Mouse (Mus musculus) hindbrain, embryonic 13.5 days (tissue): ENCODE data around the gene Fen1. TPM values are rescaled to one million over a fixed set of nuclear protein-coding genes. Genes with fewer than 3 reads are reported as not detected.
A peak's percentile ranks its signal among the peaks of the same experiment; 100 is the strongest.

Experiments used
- ATAC-seq: fragments of 200-750 bp; cut with Nextera tagmentation; 2 replicates; pipeline ENCODE4 v1.8.0; 2017; ENCODE audit warnings: moderate TSS enrichment; ENCODE audit not compliant: low FRiP score
- H3K27ac ChIP-seq: fragments of 300-500 bp; sonication (generic); 2 replicates; pipeline ENCODE4 v1.5.1; 2015; ENCODE audit warnings: inconsistent platforms, mild to moderate bottlenecking, moderate library complexity
- H3K27me3 ChIP-seq: fragments of 300-500 bp; sonication (generic); 2 replicates; pipeline ENCODE4 v1.6.1; 2015; ENCODE audit warnings: mild to moderate bottlenecking, inconsistent platforms
- H3K36me3 ChIP-seq: fragments of 300-500 bp; sonication (generic); 2 replicates; pipeline ENCODE4 v1.6.1; 2015; ENCODE audit warnings: mild to moderate bottlenecking, inconsistent platforms
- H3K4me1 ChIP-seq: fragments of 300-500 bp; sonication (generic); replicated peaks from 2 replicates; pipeline ENCODE4 v1.6.1; 2015; ENCODE audit warnings: inconsistent platforms
- H3K4me2 ChIP-seq: fragments of 300-500 bp; sonication (generic); 2 replicates; pipeline ENCODE4 v1.6.1; 2015; ENCODE audit warnings: inconsistent platforms, mild to moderate bottlenecking, moderate library complexity
- H3K4me3 ChIP-seq: fragments of 300-500 bp; sonication (generic); 2 replicates; pipeline ENCODE4 v1.5.1; 2015; ENCODE audit warnings: mild to moderate bottlenecking, inconsistent platforms
- H3K9ac ChIP-seq: fragments of 300-500 bp; sonication (generic); 2 replicates; pipeline ENCODE4 v1.6.1; 2015; ENCODE audit warnings: mild to moderate bottlenecking, inconsistent platforms
- H3K9me3 ChIP-seq: fragments of 300-500 bp; sonication (generic); 2 replicates; pipeline ENCODE4 v1.6.1; 2016; ENCODE audit warnings: inconsistent platforms
- WGBS: fragments of 180-500 bp; shearing (Covaris S2); methylation state at CpG from one replicate; pipeline ENCODE4 v1.1.7; 2015; 5-methylcytosine and 5-hydroxymethylcytosine counted together
- polyA plus RNA-seq: library from polyadenylated mRNA; unstranded; fragments of >200 nt; fragmentation: Nextera tagmentation; extraction: Ambion mirVana; gene quantifications from 2 replicates; pipeline ENCODE4 v1.2.1, GENCODE M21; 2015

Gene Fen1
- polyA plus RNA-seq, 1 experiment from 2014 or later = 34.9 TPM

DNA sequence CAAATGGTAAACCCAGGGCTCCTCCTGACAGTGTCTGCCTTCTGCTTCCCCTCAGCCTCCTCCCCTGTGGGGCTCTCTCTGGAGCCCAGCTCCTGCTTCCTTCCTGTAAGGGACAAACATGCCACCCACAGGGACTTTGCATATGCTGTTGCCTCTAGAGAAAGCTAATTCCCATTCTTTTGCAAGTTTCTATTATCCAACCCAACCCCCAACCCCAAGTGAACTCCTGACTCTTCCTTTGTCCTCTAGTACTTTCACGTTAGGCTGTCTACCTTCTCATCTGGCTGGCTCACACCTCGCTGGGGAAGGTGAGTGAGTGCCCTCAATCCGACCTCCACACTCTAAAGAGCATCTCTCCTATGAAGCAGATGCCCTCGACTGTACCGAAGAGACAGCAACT is 27.9 kb upstream of the Fen1 start:
- H3K4me1 ChIP-seq = no peaks in the 10 kb centered on the region; the same call in 1 of the 2 replicates
- no peak for ATAC-seq
- no peaks in the 10 kb centered on the region for H3K9me3 ChIP-seq
- peaks cover 25% of the 10 kb centered on the region for H3K27me3 ChIP-seq
- no peak overlapping the region for H3K4me3 ChIP-seq
- H3K27ac ChIP-seq = no peak overlapping the region
- no peak overlapping the region for H3K4me2 ChIP-seq
- H3K36me3 ChIP-seq = no peaks in the 10 kb centered on the region
- no peak overlapping the region for H3K9ac ChIP-seq
- 14% methylated on average over 5 of the region's 5 CpGs for WGBS

DNA sequence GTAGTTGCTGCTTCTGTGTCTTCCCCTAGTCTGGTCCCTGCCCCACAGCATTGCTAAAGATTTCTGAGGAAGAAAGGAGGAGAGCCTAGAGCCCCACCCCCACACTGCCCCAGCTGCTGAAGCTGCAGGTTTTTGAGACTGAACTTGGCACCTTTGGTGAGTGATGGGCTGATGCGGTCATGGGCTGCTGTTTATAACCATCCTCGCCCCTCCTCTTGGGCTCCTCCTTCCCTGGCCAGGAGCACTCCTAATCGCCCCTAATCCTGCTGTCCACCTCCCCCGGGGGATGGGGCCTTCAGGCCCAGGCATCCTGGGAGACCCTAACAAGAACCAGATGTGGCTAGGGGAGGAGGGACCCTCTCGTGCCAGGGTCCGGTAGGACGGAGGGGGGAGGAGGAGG is 27.0 kb upstream of the Fen1 start:
- H3K4me1 ChIP-seq = no peaks in the 10 kb centered on the region; the same call in 1 of the 2 replicates
- H3K4me2 ChIP-seq = no peak overlapping the region
- H3K4me3 ChIP-seq = no peak overlapping the region
- H3K27me3 ChIP-seq = peaks cover 25% of the 10 kb centered on the region
- 20% methylated on average over 7 of the region's 7 CpGs for WGBS
- H3K36me3 ChIP-seq = no peaks in the 10 kb centered on the region
- no peaks in the 10 kb centered on the region for H3K9me3 ChIP-seq
- H3K27ac ChIP-seq = no peak overlapping the region
- ATAC-seq = no peak
- H3K9ac ChIP-seq = no peak overlapping the region

DNA sequence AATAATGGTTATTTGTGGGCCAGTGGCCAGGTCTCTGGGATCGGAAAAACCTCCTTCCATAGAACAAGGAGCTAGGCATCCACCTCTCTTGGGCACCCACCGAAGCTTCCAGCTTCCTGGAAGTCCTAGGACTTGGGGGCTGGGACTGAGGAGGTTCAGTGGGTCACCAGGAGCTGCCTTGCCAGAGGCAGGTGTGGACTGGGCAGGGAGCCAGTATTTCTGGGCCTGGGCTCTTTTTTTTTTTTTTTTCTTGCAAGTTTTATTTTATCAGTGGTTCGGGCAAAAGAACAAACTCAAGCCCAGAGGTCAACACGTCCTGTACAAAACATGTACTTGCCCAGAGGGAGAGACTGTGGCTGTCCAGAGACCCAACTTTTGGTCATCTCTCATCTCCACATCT is 21.8 kb upstream of the Fen1 start:
- ATAC-seq = no peak
- Histone ChIP-seq H3K36me3 (no peaks in the 10 kb centered on the region), H3K4me3 (no peak overlapping the region), H3K27ac (no peak overlapping the region), H3K9ac (no peak overlapping the region), H3K4me1 (peaks cover 6% of the 10 kb centered on the region), H3K4me2 (no peak overlapping the region), H3K9me3 (no peaks in the 10 kb centered on the region), H3K27me3 (0 out of 2 replicates have a peak, but pooled peaks cover 7% of the 10 kb centered on the region)
- WGBS = 88% methylated on average over 4 of the region's 4 CpGs

DNA sequence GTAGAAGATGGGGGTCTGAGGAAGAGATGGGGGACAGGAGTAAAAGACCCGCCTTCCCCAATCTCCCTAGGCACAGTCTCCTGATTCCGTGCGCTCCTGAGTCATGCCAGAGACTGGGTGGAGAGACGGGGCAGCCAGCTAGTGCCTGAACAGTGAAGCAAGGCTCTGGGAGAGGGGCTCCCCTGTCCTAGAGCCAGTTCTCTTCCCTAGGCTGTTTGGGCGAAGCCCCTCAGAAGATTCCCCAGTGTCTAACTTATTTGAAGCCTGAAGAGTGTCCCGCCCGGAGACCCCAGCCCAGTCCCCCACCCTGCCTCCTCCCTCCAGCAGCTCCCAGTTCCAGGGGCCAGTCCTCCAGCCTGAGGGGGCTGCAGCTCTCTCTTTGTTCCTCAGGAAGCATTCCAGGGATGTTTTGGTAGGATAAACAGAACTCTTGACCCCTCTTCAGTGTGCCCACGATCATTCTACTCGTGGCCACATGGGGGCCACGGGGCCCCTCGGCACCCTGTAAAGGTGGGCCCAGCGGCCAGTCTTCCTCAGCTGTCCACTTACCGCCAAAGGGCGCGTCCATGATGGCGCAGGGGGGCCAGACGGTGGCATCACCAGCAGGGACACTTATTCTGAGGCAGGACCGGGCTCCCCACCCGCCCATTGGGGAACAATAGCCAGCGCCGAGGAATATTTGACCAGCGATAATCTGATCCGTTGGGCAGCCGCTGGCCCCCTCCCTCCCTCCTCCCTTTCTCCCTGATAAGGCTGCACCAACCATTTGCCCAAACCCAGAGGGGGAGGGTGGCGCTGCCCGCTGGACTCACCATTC is 20.9 kb upstream of the Fen1 start:
- no peak for ATAC-seq
- 0 out of 2 replicates have a peak, but pooled peaks cover 6% of the 10 kb centered on the region for H3K27me3 ChIP-seq
- H3K27ac ChIP-seq = no peak overlapping the region
- no peak overlapping the region for H3K4me3 ChIP-seq
- peaks cover 6% of the 10 kb centered on the region for H3K4me1 ChIP-seq
- H3K4me2 ChIP-seq = peak overlapping the region; percentile 33; the same call in 1 of the 2 replicates
- H3K36me3 ChIP-seq = no peaks in the 10 kb centered on the region
- no peak overlapping the region for H3K9ac ChIP-seq
- WGBS = 36% methylated on average over 25 of the region's 26 CpGs
- H3K9me3 ChIP-seq = no peaks in the 10 kb centered on the region

DNA sequence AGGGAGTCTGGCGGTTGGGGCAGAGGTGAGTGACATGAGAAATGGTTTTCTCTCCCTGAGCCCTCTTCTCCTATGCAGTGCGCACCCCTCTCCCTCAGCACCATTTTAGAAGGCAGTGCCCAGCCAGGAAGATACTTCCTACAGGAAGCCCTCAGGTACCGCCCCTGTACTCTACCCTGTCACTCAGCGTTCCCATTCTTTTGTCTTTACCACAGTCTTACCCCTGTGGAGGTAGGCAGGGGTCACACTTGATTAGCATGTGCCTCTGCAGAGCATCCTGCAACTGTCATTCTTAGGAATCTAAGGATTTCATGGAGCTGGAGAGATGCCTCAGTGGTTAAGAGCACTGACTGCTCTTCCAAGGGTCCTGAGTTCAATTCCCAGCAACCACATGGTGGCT is 19.6 kb upstream of the Fen1 start:
- Histone ChIP-seq H3K27ac (no peak overlapping the region), H3K9me3 (no peaks in the 10 kb centered on the region), H3K4me2 (no peak overlapping the region), H3K4me3 (no peak overlapping the region), H3K27me3 (no peaks in the 10 kb centered on the region), H3K4me1 (peaks cover 6% of the 10 kb centered on the region), H3K36me3 (no peaks in the 10 kb centered on the region), H3K9ac (no peak overlapping the region)
- ATAC-seq = no peak
- WGBS = 76% methylated on average over 4 of the region's 4 CpGs

DNA sequence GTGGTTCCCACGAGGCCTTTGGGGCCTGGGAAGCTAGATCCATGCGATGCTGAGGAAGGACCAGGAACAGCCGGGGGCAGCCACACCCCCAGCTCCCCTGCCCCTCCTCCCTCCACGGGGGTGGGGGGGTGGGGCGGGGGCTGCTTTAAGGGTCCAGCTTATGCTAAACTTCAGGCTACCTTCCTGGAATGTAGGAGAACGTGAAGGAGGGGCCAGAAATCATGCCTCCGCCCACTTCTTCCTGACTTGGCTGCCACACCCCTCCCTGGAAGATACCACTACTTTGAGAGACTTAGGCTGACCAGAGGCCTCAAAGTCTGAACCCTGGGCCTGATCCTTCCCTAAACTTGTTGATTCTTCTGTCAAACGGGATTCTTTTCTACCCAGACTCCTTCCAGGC is 18.7 kb upstream of the Fen1 start:
- Histone ChIP-seq H3K4me1 (peaks cover 6% of the 10 kb centered on the region), H3K4me2 (no peak overlapping the region), H3K9me3 (no peaks in the 10 kb centered on the region), H3K9ac (no peak overlapping the region), H3K27me3 (no peaks in the 10 kb centered on the region), H3K36me3 (no peaks in the 10 kb centered on the region), H3K4me3 (no peak overlapping the region), H3K27ac (no peak overlapping the region)
- WGBS = 37% methylated on average over 8 of the region's 8 CpGs
- ATAC-seq = no peak

DNA sequence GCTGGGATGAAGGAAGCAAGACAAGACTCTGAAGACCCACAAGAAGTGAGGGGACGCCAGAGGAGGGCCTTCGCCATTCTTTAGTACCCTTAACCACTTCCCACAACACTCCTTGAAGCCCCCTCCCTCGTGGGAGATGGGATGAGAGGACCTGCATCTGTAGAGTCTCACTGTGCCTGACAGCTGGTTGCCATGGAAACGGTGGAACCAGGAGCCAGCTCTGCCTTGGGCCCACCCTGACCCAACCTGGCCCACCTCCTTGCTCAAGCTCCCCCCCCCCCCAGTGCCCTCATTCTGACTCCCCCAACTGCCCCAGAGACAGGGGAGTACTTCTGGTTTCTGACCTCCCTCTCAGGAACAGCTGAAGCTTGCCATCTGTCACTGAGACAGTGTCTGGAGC is 17.6 kb upstream of the Fen1 start:
- Histone ChIP-seq H3K4me1 (peaks cover 6% of the 10 kb centered on the region), H3K27ac (no peak overlapping the region), H3K27me3 (no peaks in the 10 kb centered on the region), H3K9me3 (no peaks in the 10 kb centered on the region), H3K4me3 (no peak overlapping the region), H3K4me2 (no peak overlapping the region), H3K9ac (no peak overlapping the region), H3K36me3 (no peaks in the 10 kb centered on the region)
- ATAC-seq = no peak
- WGBS = 61% methylated on average over 4 of the region's 4 CpGs

DNA sequence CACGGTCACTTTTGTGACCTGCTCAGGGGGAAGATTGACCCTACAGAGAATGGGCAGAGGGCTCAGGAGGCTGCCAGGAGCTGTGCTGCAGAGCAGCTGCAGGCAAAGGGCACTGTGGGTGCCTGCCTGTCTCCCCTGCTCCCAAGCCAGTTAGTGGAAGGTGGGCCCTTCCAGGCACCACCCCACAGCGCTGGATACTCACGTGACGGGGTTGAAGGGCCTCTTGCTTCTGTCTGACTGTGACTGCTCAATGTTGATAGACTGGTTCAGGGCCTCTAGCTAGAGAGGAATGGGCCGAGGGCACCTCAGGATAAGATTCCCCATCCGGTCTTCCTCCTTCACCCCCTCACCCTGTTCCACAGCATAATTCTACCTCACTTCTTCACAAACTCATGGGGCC is 15.6 kb upstream of the Fen1 start:
- no peaks in the 10 kb centered on the region for H3K27me3 ChIP-seq
- no peak for ATAC-seq
- no peaks in the 10 kb centered on the region for H3K4me1 ChIP-seq
- 74% methylated on average over 6 of the region's 6 CpGs for WGBS
- no peak overlapping the region for H3K9ac ChIP-seq
- H3K4me2 ChIP-seq = no peak overlapping the region
- no peak overlapping the region for H3K4me3 ChIP-seq
- no peaks in the 10 kb centered on the region for H3K36me3 ChIP-seq
- H3K27ac ChIP-seq = no peak overlapping the region
- no peaks in the 10 kb centered on the region for H3K9me3 ChIP-seq

DNA sequence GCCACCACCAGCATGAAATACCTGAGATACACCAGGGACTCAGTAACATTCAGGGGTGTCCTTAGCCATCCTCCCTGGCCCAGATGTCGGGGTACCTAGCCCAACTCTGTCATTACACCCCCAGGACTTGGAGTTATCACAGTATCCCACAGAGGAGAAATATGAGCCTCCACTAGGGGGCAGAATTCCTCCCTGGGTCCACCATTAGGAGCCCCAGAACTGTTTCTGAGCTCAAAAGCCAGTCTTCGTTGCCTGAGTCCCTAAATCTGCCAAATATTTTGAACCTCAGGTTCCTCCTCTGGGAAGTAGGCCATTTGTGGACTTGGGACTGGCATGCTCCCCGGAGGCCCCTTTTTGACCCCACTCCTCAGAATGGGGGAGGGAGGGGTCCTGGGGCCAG is 15.1 kb upstream of the Fen1 start:
- WGBS = 54% methylated on average over 3 of the region's 3 CpGs
- no peaks in the 10 kb centered on the region for H3K27me3 ChIP-seq
- H3K9me3 ChIP-seq = no peaks in the 10 kb centered on the region
- no peak overlapping the region for H3K4me2 ChIP-seq
- no peak overlapping the region for H3K27ac ChIP-seq
- no peak overlapping the region for H3K9ac ChIP-seq
- H3K4me3 ChIP-seq = no peak overlapping the region
- ATAC-seq = no peak
- no peaks in the 10 kb centered on the region for H3K4me1 ChIP-seq
- H3K36me3 ChIP-seq = no peaks in the 10 kb centered on the region

DNA sequence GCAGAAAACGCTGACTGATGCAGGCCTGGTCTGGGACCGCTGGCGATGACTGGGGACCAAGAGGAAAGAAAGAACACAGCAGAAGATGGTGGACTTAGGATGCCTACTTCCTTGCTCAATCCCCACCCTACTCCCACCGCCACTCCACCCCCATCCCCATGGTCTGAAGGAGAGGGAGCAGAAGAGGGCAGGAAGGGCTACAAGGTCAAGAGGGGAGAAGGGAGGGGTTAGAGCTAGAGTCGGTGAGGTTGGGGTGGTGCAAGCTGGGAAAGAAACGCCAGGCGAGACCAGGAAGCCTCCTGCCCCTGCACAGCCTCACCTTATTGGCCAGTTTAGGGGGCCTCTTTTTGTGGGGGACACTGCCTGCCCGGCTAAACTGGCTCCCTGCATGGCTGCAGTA is 12.1 kb upstream of the Fen1 start:
- Histone ChIP-seq H3K9ac (no peak overlapping the region), H3K4me3 (no peak overlapping the region), H3K36me3 (peaks cover 21% of the 10 kb centered on the region), H3K27me3 (no peaks in the 10 kb centered on the region), H3K9me3 (no peaks in the 10 kb centered on the region), H3K27ac (no peak overlapping the region), H3K4me2 (no peak overlapping the region), H3K4me1 (no peaks in the 10 kb centered on the region)
- no peak for ATAC-seq
- WGBS = 82% methylated on average over 8 of the region's 8 CpGs

DNA sequence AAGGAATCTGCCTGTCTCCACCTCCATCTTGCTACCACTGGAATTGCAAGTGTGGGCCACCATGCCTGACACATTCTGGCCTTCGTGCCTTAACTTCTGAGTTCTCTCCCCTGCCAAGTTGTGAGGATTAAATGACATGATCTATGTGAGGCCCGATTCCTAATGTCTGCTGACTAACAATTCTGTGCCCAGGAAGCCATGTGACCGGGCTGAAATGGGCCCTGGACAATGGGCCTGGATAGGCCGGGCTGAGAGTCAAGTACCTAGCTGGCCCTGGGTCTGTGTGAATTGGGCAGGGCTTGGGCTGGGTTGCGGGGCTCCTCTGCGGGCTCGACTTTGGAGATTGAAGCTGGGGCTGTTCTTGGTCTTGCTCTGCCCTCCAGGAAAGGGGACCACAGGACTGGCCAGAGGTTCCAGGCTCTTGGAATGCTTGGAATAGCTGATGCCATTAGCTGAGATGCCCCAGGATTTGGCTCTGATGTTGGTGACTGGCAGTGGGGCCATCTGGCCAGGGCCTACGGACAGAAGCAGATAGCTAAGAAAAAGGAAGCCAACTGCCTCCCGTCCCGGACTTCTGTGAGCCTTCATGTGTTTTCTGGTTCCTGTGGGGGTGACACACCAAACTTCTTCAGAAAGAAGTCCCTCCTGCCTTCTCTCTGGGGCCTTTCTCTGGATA is 10.0 kb upstream of the Fen1 start:
- 88% methylated on average over 10 of the region's 10 CpGs for WGBS

DNA sequence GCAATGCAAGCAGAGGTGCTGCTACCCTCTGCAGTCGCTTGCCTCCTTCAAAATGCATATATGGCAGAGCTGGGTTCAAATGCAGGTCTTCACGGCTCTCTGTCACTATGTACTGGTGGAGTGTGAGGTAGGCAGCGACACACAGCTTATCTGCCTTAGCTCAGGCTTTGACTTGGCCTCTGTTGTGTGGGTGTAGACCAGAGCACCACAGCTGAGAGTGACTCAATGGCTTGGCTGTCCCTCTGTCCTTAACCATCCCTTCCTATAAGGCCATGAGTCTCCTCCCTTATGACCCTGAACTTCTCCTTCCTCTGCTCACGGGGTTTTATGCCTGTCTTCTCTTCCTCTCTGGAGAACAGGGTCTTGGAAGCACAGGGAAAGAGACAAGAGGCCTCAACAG is 6.9 kb upstream of the Fen1 start:
- Histone ChIP-seq H3K4me2 (no peak overlapping the region), H3K4me1 (no peaks in the 10 kb centered on the region), H3K27me3 (no peaks in the 10 kb centered on the region), H3K27ac (no peak overlapping the region), H3K36me3 (peaks cover 72% of the 10 kb centered on the region), H3K9me3 (no peaks in the 10 kb centered on the region), H3K9ac (no peak overlapping the region), H3K4me3 (no peak overlapping the region)
- WGBS = 85% methylated on average over 4 of the region's 4 CpGs
- ATAC-seq = no peak

More for the DNA sequence above, 10.0 kb upstream of the Fen1 start:
- H3K4me1 ChIP-seq = no peaks in the 10 kb centered on the region
- H3K9me3 ChIP-seq = no peaks in the 10 kb centered on the region
- no peak for ATAC-seq
- no peak overlapping the region for H3K4me2 ChIP-seq
- no peaks in the 10 kb centered on the region for H3K27me3 ChIP-seq
- no peak overlapping the region for H3K9ac ChIP-seq
- H3K36me3 ChIP-seq = peaks cover 43% of the 10 kb centered on the region
- no peak overlapping the region for H3K4me3 ChIP-seq
- no peak overlapping the region for H3K27ac ChIP-seq

DNA sequence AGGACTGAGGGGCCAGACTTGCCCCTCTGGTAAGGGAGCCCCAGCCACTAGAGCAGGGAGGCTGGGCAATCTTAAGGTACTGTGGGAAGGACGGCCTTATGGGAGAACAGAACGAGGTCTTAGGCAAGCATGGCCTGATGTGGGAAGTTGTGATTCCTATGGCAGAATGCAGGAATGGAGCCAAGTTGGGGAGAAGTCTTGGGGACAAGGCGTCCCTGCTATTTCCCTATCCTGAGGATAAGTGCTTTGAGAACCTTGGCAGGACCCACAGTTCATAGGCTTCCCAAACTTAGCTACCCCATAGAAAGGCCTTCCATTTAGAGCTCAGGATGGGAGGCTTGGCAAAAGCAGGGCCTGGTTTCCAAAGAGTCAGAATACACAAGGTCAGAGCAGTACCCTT is 4.9 kb upstream of the Fen1 start:
- no peak overlapping the region for H3K4me2 ChIP-seq
- H3K27me3 ChIP-seq = no peaks in the 10 kb centered on the region
- 89% methylated on average over 3 of the region's 3 CpGs for WGBS
- peaks cover 74% of the 10 kb centered on the region for H3K36me3 ChIP-seq
- no peak overlapping the region for H3K4me3 ChIP-seq
- H3K9me3 ChIP-seq = no peaks in the 10 kb centered on the region
- no peak overlapping the region for H3K9ac ChIP-seq
- H3K4me1 ChIP-seq = peaks cover 12% of the 10 kb centered on the region
- H3K27ac ChIP-seq = no peak overlapping the region
- ATAC-seq = no peak
